Mouse (Mus musculus): Measurements from ENCODE around the gene Fam186b.

The Fam186b gene

GRCm38 (mm10) chr15:99295484-99295981, at the start of gene Fam186b:
Fam186b (minus strand) TSS chr15:99295888.
- DNase-seq (ENCODE audit: low spot score in 2 of 2), result peak in 1 of 2 experiments; percentile 17

DNA sequence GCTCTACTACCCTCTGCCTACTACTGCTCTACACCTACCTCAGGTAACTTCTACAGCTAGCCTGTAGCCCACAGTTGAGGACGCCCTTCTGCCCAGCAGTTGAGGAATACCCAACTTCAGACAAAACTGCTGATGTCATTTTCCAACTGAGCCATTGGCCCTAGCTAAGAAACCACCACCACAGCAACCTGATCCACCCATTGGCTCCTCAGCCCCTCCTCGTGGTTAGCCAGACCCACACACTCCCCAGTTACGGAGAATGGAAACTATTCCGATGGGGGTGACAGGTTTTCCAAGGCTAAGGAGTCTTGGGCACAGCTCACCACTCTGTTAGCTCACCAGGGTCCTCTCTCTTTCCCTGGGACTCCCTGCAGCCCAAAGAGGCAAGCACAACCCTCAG, 49.3 kb upstream of the Fam186b start:
- no peak for DNase-seq (ENCODE audit: low spot score in 2 of 2)

- DNase-seq (ENCODE audit: low spot score in 2 of 2), result no peak
Observed at GRCm38 (mm10) chr15:99344148-99344870, 48.6 kb upstream of the Fam186b start.

GRCm38 (mm10) chr15:99343414-99344147, 47.9 kb upstream of the Fam186b start:
- no peak for DNase-seq (ENCODE audit: low spot score in 2 of 2)

DNA sequence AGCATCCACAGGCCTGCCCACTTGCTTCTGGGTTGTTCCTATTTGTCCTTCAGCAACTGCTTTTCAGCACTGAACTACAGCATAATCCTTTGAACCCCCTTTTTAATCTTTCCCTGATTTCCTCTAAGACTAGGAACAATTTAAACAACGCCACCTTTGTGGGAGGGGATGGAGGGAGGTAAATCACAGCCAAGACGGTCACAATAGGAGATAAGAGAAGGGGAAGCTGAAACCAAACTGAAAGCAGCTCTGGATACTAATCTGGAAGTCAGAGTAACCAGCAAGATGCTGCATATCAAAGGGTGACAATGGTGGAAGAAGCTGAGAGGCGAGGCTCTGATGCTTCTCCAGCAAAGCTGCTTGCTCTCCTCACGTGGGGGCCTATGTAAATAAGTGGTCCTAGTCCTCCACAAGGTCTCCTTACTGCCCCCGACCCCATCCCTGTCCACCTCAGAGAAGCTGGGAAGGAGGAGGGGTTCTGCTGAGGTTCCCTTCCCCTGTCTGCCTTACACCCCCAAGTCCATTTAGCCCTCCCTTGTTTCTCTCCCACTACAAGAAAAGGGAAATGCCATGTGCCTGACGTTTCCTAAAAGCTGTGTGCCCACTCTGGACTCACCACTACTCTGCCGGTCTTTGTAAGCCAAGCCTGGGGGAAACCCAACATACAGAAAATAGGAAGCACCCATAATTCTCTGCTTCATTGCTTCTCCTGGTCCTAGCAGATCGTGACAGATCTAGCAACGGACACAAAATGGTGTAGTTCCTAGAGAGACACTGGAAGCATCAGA, 46.7 kb upstream of the Fam186b start:
- no peak for DNase-seq (ENCODE audit: low spot score in 2 of 2)

- peak; percentile 79 to 83 for DNase-seq (ENCODE audit: low spot score in 2 of 2)
Observed at GRCm38 (mm10) chr15:99341102-99341501, 45.4 kb upstream of the Fam186b start.

DNA sequence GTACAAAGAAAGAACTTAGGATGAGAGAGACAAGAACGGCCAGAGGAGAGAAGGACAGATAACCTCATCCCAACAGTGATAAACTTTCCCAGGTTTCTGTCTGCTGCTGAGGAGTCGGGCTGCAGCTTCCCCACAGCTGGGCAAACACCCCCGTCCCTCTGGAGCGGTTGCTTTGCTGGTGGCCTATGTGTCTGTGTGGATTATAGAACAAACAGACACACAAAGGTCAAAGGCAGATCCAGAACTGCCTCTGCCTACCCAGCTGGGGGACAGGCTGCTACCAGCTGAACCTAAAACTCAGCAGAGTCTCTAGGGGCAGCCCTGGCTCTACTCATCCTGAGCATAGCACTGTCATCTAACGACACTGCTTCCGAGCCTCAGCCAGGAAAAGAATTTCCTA, 44.0 kb upstream of the Fam186b start:
- DNase-seq (ENCODE audit: low spot score in 2 of 2), result no peak

DNA sequence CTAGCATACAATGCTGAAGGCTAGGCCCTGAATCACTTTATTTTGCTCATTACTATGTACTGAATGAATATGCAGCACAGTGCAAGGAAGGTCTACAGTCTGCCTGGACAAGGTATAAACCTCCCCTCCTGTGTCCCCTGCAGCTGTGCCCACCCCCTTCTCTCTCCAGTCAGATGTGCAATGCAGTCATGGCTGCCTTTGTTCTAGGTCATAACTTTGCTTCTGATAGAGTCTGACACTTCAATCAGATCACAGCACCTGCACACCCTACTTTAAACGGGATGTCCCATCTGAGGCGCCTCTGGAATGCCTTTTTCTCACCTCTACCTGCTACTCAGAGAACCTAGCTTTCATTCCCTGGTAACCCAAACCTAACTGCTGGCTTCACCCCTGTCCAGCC, 43.2 kb upstream of the Fam186b start:
- DNase-seq (ENCODE audit: low spot score in 2 of 2), result no peak

GRCm38 (mm10) chr15:99335801-99336320, 40.2 kb upstream of the Fam186b start:
- DNase-seq (ENCODE audit: low spot score in 2 of 2), result peak; percentile 34 to 52

DNA sequence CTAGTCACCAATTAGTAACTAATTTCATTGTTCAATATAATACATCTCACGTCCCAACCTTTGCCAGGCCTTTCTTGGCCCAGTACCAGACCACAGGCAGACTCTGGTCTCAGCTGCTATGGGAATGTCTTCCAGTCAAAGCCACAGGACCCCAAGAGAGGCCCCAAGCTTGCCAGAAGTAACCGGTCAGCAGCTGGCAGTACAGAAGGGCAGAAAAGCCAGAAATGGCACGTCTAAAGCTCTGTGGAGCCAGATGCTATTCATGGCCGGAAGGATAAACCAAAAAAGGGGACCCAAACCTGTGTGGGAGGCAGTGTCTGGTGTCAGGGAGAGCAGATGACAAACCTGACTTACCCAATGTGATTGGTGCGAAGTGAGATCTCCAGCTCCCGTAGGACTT, 38.8 kb upstream of the Fam186b start:
- no peak for DNase-seq (ENCODE audit: low spot score in 2 of 2)

DNA sequence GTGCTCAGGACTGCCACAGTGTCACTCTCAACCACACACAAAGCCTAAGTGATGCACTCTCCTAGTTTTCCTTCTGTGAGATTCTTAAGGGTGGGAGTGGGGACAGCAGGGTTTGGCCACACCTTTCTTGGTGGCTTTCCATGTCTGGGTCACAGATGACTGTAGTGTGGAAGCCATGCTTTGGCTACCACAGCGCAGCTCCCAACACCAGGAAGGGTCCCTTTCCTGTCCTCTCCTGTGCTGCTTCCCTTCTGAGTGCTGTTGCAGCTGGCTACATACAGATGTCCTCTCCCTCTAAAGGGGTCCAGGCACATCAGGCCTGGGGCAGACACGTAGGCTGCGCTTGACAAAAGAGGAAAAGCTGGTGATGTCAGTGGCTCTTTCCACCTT, 38.0 kb upstream of the Fam186b start:
- DNase-seq (ENCODE audit: low spot score in 2 of 2), result no peak

DNA sequence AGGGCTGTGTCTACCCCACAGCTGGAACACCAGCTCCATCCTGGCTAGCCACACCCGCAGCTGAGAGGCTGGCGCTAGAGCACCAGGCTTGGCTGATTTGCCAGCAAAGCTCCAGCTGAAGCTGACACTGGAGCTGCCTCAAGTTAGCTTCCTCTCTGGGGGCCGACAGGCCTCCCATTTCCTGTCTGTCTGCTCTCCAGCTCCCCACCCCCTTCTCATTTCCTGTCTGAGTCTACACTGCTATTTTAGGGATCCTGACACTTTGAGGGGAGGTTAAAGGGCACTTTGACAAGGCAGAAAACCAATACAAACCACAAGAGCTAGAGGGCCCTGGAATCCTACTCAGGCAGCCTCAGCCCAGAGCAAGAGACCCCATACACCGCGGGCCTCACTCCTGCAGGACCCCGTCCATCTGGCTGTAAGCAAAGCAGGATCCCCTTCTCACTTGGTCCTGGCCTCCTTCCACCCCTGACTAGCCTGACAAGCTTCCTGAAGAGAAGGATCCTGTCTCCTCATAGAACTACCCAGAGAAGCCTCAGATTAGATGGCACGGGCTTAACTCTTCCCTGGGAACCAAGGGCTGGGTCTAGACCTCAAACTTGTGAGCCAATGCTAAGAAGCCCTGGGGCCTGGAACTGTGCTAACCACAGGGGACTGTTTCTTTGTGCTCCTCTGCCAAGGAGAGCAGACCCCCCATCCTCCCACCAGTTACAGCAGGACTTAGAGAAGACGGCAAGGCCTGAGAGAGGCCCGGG, 37.4 kb upstream of the Fam186b start:
- peak; percentile 78 to 86 for DNase-seq (ENCODE audit: low spot score in 2 of 2)

- no peak for DNase-seq (ENCODE audit: low spot score in 2 of 2)
Observed at GRCm38 (mm10) chr15:99332111-99332510, 36.4 kb upstream of the Fam186b start.

DNA sequence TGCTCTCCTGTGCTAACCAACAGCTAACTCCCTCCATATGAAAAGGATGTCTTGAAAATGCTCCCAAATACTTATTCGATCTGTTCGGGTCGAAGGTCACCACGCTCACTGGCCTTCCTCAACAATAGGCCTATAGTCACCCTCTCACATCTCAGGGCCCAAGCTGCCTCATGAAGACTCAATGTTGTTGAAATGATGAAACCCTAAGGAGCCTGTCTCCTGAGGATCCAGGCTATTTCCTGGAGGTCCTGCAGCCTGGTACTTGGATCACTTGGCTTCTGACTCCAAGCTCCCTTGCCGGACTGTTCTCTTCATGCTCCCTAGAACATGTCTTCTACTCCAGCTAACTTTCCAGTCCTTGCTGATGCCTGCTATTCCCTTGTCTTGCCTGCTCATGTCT, 35.7 kb upstream of the Fam186b start:
- no peak for DNase-seq (ENCODE audit: low spot score in 2 of 2)

GRCm38 (mm10) chr15:99330324-99330723, 34.6 kb upstream of the Fam186b start:
- DNase-seq (ENCODE audit: low spot score in 2 of 2), result no peak

DNA sequence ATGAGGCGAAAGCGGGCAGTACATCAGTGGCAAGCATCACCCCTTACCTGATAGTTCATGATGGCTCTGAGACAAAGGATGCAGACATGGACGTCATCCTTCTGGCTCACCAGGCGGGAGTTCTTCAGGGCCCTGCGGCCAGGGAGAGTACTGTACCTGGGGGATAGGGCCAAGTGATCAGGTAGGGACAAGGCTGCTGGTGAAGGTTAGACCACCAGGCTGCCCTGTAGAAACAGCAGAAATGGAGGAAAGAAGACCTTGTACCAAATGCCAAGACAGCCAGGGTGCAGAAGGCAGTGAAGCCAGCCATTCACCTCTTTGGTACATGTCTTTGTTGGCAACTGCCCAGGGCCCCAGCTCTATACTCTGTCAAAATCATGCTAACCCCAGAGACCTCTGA, 32.3 kb upstream of the Fam186b start:
- DNase-seq (ENCODE audit: low spot score in 2 of 2), result no peak

GRCm38 (mm10) chr15:99326959-99327358, 31.3 kb upstream of the Fam186b start:
- peak; percentile 42 to 67 for DNase-seq (ENCODE audit: low spot score in 2 of 2)

DNA sequence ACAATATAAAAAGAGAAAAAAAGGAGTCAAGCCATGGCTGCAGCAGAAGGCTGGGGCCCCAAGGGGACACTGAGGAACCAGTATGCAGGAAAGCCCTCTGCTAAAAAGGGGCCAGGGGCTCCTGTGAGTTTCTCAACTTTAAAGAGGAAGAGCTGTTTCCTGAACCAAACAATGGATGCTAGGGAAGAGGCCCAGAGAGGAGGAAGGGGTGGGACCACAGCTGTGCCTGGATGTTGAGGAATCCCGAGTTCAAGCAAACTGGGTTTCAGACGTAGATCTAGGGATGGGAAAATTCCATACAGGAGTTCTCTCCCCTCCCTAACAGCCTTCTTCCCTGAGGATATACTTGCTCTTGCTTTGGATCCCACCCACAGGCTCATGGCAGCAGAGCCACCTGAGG, 30.7 kb upstream of the Fam186b start:
- no peak for DNase-seq (ENCODE audit: low spot score in 2 of 2)

DNA sequence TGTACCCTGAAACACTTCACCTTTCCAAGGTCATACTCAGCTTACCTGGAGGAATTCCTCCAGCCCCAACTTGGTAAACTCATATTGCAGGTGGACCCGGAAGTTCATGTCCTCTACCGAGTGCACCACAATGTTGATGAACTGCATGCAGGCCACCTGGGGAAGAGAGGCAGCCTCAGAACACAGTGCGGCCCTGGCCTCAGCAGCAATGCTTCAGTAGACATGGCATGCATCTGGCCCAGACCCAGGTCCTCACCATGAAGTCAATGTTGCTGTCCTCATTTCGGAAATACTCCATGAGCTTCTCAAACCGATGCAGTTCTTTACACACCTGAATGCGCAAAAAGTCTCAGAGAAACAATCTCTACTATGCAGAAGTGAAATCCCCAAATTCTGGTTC, 29.9 kb upstream of the Fam186b start:
- no peak for DNase-seq (ENCODE audit: low spot score in 2 of 2)

DNA sequence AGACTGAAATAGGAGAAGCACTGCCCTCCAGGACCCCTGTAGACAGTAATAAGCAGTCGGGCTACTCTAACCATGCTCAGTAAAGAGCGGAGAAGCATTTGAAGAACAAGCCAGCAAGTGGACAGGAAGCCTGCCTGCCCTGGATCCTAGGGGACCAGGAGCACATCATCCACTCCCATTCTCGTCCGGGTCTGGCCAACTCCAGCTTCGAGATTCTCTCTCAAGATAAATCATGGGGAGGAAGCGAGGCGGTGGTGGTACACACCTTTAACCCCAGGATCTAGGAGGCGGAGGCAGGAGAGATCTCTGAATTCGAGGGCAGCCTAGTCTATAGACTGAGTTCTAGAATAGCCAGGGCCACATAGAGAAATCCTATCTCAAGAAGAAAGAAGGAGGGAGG, 28.5 kb upstream of the Fam186b start:
- DNase-seq (ENCODE audit: low spot score in 2 of 2), result no peak

GRCm38 (mm10) chr15:99320978-99321377, 25.3 kb upstream of the Fam186b start:
- DNase-seq (ENCODE audit: low spot score in 2 of 2), result no peak
